Mouse (Mus musculus) intestine, embryonic 16.5 days (tissue): ENCODE results near the gene Cyp11a1. TPM values are rescaled to one million over a fixed set of nuclear protein-coding genes. Genes with fewer than 3 reads are reported as not detected.
A peak's percentile ranks its signal among the peaks of the same experiment; 100 is the strongest.

Experiments
- ATAC-seq: fragments of 200-750 bp; cut with Nextera tagmentation; 2 replicates; pipeline ENCODE4 v1.8.0; 2017; ENCODE audit warnings: moderate TSS enrichment, moderate library complexity
- H3K27ac ChIP-seq: fragments of 300-500 bp; sonication (generic); 2 replicates; pipeline ENCODE4 v1.5.1; 2014; ENCODE audit warnings: mild to moderate bottlenecking, low read length
- H3K27me3 ChIP-seq: fragments of 300-500 bp; sonication (generic); replicated peaks from 2 replicates; pipeline ENCODE4 v1.6.1; 2014; ENCODE audit warnings: low read length, control low read depth, mixed read lengths; ENCODE audit not compliant: control insufficient read depth, insufficient read depth
- H3K36me3 ChIP-seq: fragments of 300-500 bp; sonication (generic); 2 replicates; pipeline ENCODE4 v1.6.1; 2014; ENCODE audit warnings: low read length, control low read depth; ENCODE audit not compliant: control insufficient read depth, insufficient read depth
- H3K4me1 ChIP-seq: fragments of 300-500 bp; sonication (generic); 2 replicates; pipeline ENCODE4 v1.6.1; 2014; ENCODE audit warnings: low read length, control low read depth, mixed read lengths; ENCODE audit not compliant: control insufficient read depth, insufficient read depth
- H3K4me2 ChIP-seq: fragments of 300-500 bp; sonication (generic); 2 replicates; pipeline ENCODE4 v1.6.1; 2014; ENCODE audit warnings: low read depth, low read length, control low read depth
- H3K4me3 ChIP-seq: fragments of 300-500 bp; sonication (generic); 2 replicates; pipeline ENCODE4 v1.5.1; 2014; ENCODE audit warnings: mild to moderate bottlenecking, low read length
- H3K9ac ChIP-seq: fragments of 300-500 bp; sonication (generic); 2 replicates; pipeline ENCODE4 v1.6.1; 2014; ENCODE audit warnings: low read depth, low read length
- H3K9me3 ChIP-seq: fragments of 300-500 bp; sonication (generic); 2 replicates; pipeline ENCODE4 v1.6.1; 2016; ENCODE audit warnings: low read length, control low read depth; ENCODE audit not compliant: control insufficient read depth
- whole genome bisulfite sequencing: fragments of 180-500 bp; shearing (Covaris S2); extraction: QIAGEN DNeasy Blood & Tissue Kit; methylation state at CpG from one replicate; pipeline ENCODE4 v1.1.7; 2014; 5-methylcytosine and 5-hydroxymethylcytosine counted together
- polyA plus RNA-seq: library from polyadenylated mRNA; unstranded; fragments of >200 nt; fragmentation: Nextera tagmentation; extraction: Ambion mirVana; gene quantifications from 2 replicates; pipeline ENCODE4 v1.2.1, GENCODE M21; 2015

Gene Cyp11a1
- polyA plus RNA-seq, 1 experiment from 2014 or later = 22.4 TPM

DNA sequence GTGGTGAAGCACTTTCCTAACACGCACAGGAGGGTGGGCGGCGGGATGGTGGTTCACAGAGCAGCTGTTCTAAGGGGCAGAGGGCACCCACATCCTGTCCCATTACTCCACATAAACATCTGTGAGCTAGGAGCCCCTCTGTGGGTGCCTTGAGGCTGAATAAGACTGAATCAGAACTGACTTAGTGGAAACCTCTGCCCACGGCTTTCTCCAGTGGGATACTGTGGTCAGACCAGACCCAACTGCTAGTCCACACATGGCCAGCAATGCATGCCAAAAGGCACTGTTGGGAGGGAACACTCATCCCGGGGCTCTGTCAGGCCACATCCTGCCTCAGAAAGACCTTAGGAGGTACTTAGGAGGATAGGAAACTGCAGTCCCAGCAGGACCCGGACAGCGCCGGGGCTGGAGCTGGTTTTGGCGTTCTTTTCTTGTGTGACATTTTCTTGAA lies 34.0 kb upstream of the Cyp11a1 start:
- no peak for ATAC-seq
- 0 out of 2 replicates have a peak overlapping the region, but pooled peaks have one; percentile 12 for H3K27ac ChIP-seq

DNA sequence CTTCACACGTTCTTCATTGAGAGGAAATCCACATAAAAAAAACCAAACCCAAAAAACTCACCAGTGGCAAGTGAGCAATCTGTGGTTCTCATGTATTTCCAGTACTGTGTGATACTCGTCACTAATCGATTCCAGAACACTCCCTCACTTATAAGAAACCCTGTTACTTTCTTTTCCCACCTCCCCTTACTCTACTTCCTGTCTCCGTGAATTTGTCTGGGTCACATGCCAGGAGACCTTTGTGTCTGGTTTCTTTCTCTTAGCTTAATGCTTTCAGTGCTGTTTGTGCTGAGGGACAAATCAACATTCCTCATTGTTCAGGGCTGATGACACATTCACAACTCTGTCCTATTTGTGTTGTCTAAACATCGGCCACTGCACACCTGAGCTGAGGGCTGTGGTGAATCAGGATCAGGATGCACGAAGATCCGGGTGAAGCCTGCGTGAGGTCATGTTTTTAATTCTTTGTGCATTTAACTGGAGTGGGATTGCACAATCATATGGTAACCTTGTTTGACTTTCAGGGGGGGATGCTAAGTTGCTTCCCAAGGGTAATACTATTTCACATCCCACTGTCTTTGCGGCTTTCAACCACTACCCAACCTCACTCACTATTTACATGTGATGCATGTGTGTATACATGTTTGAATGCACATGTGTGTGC lies 33.3 kb upstream of the Cyp11a1 start:
- WGBS = 42% methylated on average over 9 of the region's 9 CpGs
- Histone ChIP-seq H3K9ac (no peak overlapping the region), H3K4me3 (no peak overlapping the region), H3K27me3 (no peaks in the 10 kb centered on the region), H3K9me3 (no peaks in the 10 kb centered on the region), H3K36me3 (no peaks in the 10 kb centered on the region), H3K27ac (peak overlapping the region; percentile 38; the same call in 1 of the 2 replicates), H3K4me1 (peaks cover 44% of the 10 kb centered on the region), H3K4me2 (no peak overlapping the region)
- ATAC-seq = no peak

More for the DNA sequence above, 34.0 kb upstream of the Cyp11a1 start:
- Histone ChIP-seq H3K9ac (no peak overlapping the region), H3K9me3 (no peaks in the 10 kb centered on the region), H3K4me1 (peaks cover 48% of the 10 kb centered on the region), H3K36me3 (no peaks in the 10 kb centered on the region), H3K4me2 (no peak overlapping the region), H3K27me3 (no peaks in the 10 kb centered on the region), H3K4me3 (no peak overlapping the region)
- 59% methylated on average over 9 of the region's 9 CpGs for WGBS

DNA sequence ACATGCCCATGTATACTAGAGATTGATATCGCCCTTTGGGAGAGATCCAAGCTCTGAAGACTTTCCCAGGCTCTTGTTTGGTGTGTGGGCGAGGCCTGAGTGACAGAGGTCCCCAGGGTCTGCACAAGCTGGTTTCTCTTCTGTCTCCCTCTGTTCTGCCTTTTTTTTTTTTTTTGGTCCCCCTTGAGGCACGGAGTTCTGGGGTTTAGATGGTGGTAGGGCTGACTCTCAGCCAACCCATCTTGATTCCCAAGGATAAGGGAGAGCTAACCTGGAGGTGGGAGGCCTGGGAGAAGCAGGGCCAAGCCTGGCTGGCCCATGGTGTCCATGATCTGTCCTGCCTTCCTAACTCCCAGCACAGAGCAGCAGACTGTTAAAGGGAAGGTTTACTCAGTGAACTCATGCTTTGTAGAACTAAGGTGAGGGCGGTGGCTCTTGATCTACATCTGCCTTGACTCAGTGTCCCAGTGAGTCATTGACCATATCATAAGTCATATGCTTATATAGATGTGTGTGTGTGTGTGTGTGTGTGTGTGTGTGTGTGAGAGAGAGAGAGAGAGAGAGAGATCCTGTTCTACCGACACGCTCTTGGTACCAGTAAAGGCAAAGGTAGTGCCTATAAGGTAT lies 32.7 kb upstream of the Cyp11a1 start:
- H3K9ac ChIP-seq = no peak overlapping the region
- H3K36me3 ChIP-seq = no peaks in the 10 kb centered on the region
- no peaks in the 10 kb centered on the region for H3K9me3 ChIP-seq
- no peak for ATAC-seq
- no peak overlapping the region for H3K4me2 ChIP-seq
- no peaks in the 10 kb centered on the region for H3K27me3 ChIP-seq
- H3K27ac ChIP-seq = peak overlapping the region; percentile 38
- peaks cover 38% of the 10 kb centered on the region for H3K4me1 ChIP-seq
- no peak overlapping the region for H3K4me3 ChIP-seq
- WGBS = 75% methylated on average over 6 of the region's 6 CpGs

DNA sequence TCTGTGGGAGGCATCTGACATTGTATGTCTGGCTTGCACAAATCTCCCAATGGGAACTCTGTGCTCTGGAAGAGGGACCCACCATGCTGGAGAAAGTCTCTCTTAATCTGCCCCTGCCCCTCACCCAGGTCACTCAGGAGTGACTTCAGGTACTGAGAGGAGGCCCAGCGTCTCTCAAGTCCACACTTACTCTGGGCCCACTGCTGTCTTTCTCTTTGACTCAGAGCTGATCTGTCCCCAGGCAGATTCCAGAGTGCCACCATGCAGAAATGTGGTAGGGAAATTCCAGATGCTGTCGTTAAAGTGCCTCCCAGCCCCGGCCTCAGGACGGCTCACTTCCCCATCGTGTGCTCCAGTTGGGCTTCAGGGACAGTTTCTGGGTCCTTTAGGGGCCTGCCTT lies 32.0 kb upstream of the Cyp11a1 start:
- WGBS = 63% methylated on average over 5 of the region's 5 CpGs
- Histone ChIP-seq H3K27me3 (no peaks in the 10 kb centered on the region), H3K9me3 (no peaks in the 10 kb centered on the region), H3K9ac (no peak overlapping the region), H3K4me1 (peaks cover 38% of the 10 kb centered on the region), H3K4me3 (no peak overlapping the region), H3K4me2 (no peak overlapping the region), H3K27ac (peak overlapping the region; percentile 10; the same call in 1 of the 2 replicates), H3K36me3 (no peaks in the 10 kb centered on the region)
- ATAC-seq = no peak

DNA sequence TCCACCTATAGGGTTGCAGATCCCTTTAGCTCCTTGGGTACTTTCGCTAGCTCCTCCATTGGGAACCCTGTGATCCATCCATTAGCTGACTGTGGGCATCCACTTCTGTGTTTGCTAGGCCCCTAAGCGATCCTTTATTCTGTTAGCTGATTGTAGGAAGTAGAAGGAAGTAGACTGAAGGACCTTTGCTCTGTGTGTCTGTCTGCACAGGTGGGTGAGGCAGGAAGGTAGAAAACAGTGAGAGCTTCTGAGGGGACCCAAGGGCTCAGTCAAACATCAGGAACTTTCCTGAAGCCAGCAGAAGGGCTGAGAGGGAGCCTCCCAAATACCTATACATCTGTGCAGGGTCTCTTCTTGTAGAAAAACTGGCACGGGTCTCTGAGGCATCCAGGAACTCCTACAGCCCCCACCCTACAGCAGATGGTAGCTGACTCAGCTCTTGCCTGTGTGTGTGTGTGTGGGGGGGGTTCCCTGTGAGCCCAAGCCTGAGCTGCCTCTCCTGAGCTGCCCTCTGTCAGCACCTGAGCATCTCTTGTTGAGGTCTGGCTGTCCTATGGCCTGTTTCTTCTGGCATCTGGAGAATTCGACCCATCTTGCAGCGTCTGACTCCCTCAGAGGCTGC lies 30.9 kb upstream of the Cyp11a1 start:
- H3K27me3 ChIP-seq = no peaks in the 10 kb centered on the region
- peak overlapping the region; percentile 77 for H3K27ac ChIP-seq
- H3K4me3 ChIP-seq = no peak overlapping the region
- H3K9me3 ChIP-seq = no peaks in the 10 kb centered on the region
- peak overlapping the region; percentile 1 for H3K9ac ChIP-seq
- H3K4me2 ChIP-seq = no peak overlapping the region
- H3K36me3 ChIP-seq = no peaks in the 10 kb centered on the region
- peaks cover 32% of the 10 kb centered on the region for H3K4me1 ChIP-seq
- ATAC-seq = peak; percentile 77
- WGBS = 65% methylated on average over 5 of the region's 5 CpGs

DNA sequence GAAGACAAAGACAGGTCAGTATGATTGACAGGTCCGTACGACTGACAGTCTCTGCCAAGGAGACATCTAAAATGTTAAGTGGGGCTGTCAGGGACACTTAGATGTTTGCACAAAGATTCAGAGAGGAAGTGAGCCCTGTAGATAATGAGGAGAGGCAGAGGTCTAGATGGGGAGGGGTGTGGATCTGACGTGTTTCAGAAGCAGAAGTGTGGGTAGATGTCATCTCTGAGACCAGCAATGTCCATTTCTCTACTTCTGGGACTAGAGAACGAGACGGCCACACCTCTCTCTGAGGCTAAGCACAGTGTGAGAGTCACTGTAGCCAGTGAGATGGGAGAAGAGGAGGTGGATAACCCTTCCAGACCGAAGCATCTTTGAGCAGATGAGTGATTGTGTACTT lies 28.2 kb upstream of the Cyp11a1 start:
- H3K9me3 ChIP-seq = no peaks in the 10 kb centered on the region
- 66% methylated on average over 6 of the region's 6 CpGs for WGBS

DNA sequence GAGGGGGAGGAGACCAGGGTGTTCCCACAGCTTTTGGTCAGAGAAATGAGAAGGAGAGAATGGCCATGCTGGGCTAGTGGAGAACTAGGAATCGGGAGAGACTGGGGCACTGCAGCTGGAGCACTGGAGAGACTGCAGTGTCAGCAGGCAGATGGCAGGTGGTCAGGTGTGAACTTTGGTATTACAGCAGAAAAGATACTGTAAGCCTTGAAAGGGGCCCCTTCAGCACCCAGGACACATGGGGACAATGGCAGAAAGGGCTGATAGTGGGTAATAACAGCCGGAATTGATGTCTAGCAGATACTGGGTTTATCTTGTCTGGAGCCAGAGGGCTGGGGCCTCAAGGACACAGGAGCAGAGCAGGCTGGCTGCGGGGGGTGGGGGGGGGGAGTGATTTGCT lies 27.4 kb upstream of the Cyp11a1 start:
- Histone ChIP-seq H3K4me1 (peaks cover 17% of the 10 kb centered on the region), H3K27me3 (no peaks in the 10 kb centered on the region), H3K4me3 (no peak overlapping the region), H3K4me2 (no peak overlapping the region), H3K9me3 (no peaks in the 10 kb centered on the region), H3K36me3 (no peaks in the 10 kb centered on the region), H3K27ac (peak overlapping the region; percentile 35; the same call in 1 of the 2 replicates), H3K9ac (no peak overlapping the region)
- 31% methylated on average over 3 of the region's 3 CpGs for WGBS
- peak; percentile 78 for ATAC-seq

More for the DNA sequence above, 28.2 kb upstream of the Cyp11a1 start:
- Histone ChIP-seq H3K36me3 (no peaks in the 10 kb centered on the region), H3K27me3 (no peaks in the 10 kb centered on the region), H3K4me3 (no peak overlapping the region), H3K9ac (no peak overlapping the region), H3K27ac (no peak overlapping the region), H3K4me2 (no peak overlapping the region), H3K4me1 (peaks cover 22% of the 10 kb centered on the region)
- no peak for ATAC-seq

DNA sequence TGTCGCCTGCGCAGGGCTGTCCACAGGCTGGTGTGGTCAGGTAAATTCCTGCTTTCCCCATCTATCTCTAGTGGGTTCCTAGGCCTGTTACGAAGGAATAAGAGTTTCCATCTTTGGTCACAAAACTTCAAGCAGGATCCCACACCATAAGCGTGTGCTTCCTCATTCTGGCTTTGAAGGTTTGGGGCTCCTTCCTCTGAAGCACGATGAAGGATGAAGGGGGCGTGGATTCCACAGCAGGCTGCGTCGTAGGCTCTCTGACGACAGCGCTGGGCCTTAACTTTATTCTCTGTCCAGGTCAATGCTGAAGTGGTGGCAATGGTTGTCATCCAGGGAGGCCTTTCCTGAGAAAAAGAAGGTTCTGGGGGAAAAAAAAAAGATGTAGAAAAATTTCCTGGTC lies 25.6 kb upstream of the Cyp11a1 start:
- no peak for ATAC-seq
- Histone ChIP-seq H3K4me2 (no peak overlapping the region), H3K4me1 (peaks cover 11% of the 10 kb centered on the region), H3K27me3 (no peaks in the 10 kb centered on the region), H3K9me3 (no peaks in the 10 kb centered on the region), H3K36me3 (no peaks in the 10 kb centered on the region), H3K27ac (no peak overlapping the region), H3K4me3 (no peak overlapping the region), H3K9ac (no peak overlapping the region)
- 87% methylated on average over 10 of the region's 10 CpGs for WGBS

DNA sequence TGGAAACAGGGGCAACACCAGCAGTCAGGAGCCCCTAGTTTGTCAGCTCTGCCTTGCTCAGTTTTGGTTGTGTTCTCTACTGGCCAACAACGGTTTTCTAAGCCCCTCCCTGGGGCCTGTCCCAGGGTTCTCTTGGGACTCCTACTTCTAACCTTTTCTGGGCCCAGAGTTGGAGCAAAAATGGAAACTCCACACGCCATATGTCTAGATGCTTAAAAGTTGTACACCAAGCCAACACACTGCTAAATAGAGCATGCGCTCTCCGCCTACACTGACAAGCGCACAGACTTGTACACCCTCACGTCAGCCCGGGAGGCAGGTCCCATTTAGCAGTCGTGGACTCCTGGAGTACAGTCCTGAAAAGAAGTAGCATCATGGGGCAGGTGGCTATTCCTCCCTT lies 20.9 kb upstream of the Cyp11a1 start:
- Histone ChIP-seq H3K4me2 (no peak overlapping the region), H3K9me3 (no peaks in the 10 kb centered on the region), H3K36me3 (no peaks in the 10 kb centered on the region), H3K27ac (no peak overlapping the region), H3K4me1 (peaks cover 3% of the 10 kb centered on the region), H3K9ac (no peak overlapping the region), H3K4me3 (no peak overlapping the region), H3K27me3 (no peaks in the 10 kb centered on the region)
- ATAC-seq = no peak
- 90% methylated on average over 8 of the region's 8 CpGs for WGBS
